8 mouse cellular contexts compared by ENCODE assay signal in the genomic region with DNA sequence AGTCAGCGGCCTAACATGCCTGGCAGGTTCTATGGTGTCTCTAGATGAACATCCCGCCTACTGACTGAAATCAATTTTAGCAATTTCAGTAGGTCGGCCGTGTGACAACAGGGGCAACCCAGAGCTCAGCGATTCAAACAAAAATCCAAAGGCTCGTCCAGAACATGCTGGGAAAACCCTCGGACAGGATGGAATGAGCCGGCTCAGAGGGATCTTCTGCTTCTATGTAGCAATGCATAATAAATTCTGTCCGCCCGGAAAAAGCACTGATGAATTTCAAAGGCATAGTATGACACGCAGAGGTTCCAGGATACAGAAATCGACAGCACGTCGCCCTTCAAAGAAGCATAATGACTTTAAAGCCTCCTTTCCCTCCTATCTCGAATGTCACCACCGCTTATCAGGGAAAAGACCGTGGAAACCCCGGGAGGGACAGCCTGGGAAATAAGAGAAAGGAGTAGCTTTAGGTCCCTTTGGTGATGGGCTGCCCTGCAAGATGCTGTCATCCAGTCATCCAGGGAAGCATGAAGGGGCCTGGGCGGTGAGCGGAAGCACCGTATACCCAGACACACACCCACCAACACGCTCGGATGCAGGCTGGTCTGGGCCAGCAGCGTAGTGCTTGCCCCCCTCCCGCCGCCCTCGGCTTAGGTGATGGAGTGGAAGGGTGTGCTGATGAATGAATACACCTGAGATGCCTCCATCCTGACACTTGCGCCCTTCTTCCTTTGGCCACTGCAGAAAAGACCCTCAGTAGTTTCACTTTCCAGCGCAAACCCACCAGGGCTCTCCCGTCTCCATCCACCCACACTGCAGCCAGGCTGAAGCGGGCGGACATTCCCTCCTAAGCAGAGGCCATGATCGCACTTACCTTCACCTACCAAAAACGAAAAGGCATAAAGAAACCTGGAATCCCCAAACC. TPM values are rescaled to one million over a fixed set of nuclear protein-coding genes. Genes with fewer than 3 reads are reported as not detected.
DNase-seq lines count a peak whose midpoint lies in the region; ATAC-seq and TF ChIP-seq lines count a peak whose summit lies in the region.

No protein-coding gene starts in this region.

- ATAC-seq in activated CD4-positive, CD25-positive, alpha-beta regulatory T cell, adult 4 months, result peak; percentile 28
- ATAC-seq in embryonic facial prominence, embryonic 11.5 days (replicated peaks; ENCODE audit: insufficient number of reproducible peaks, low FRiP score, low TSS enrichment, low read depth), result peak; percentile 41; the same call in 1 of the 2 replicates
- ATAC-seq in hematopoietic stem cell, adult 5-6 weeks (replicated peaks in 1 of 2; ENCODE audit: insufficient read depth in 1 of 2, low FRiP score in 2 of 2, low TSS enrichment in 1 of 2, low read depth in 1 of 2, poor library complexity in 2 of 2, severe bottlenecking in 2 of 2), result peak; percentile 38; a peak in 3 of 4 replicates
- ATAC-seq in limb, embryonic 12.5 days (ENCODE audit: insufficient number of reproducible peaks, insufficient read depth, low FRiP score, low TSS enrichment, low read depth), result peak; percentile 17; the same call in 1 of the 2 replicates
- ATAC-seq in midbrain, embryonic 14.5 days (ENCODE audit: low FRiP score, low TSS enrichment), result peak; percentile 41

- peak overlapping the region; percentile 91 for H3K4me2 ChIP-seq in embryonic facial prominence, embryonic 11.5 days (ENCODE audit: low read depth, low read length)
- peak overlapping the region; percentile 79 for H3K4me2 ChIP-seq in limb, embryonic 12.5 days
- peak overlapping the region; percentile 72 for H3K4me2 ChIP-seq in midbrain, embryonic 14.5 days (ENCODE audit: low read length)

- no peaks in the 10 kb centered on the region for H3K27me3 ChIP-seq in embryonic facial prominence, embryonic 11.5 days (ENCODE audit: control insufficient read depth, insufficient read depth, low read length)
- no peaks in the 10 kb centered on the region for H3K27me3 ChIP-seq in limb, embryonic 12.5 days
- no peaks in the 10 kb centered on the region for H3K27me3 ChIP-seq in midbrain, embryonic 14.5 days (ENCODE audit: control insufficient read depth, insufficient read depth, low read length)
- H3K27me3 ChIP-seq in splenic B cell, adult 2 months (ENCODE audit: control insufficient read depth, insufficient read depth, low read length, poor library complexity, severe bottlenecking), result no peaks in the 10 kb centered on the region

- TF ChIP-seq CTCF in gastrocnemius, adult 2 months (IDR thresholded peaks at IDR 0.05), result no peak

- peak overlapping the region; percentile 76 for H3K9ac ChIP-seq in embryonic facial prominence, embryonic 11.5 days (replicated peaks; ENCODE audit: low read length)
- H3K9ac ChIP-seq in limb, embryonic 12.5 days (replicated peaks), result peak overlapping the region; percentile 83
- peak overlapping the region; percentile 86 for H3K9ac ChIP-seq in midbrain, embryonic 14.5 days (replicated peaks; ENCODE audit: low read length)

- H3K36me3 ChIP-seq in embryonic facial prominence, embryonic 11.5 days (replicated peaks; ENCODE audit: control insufficient read depth, insufficient read depth, low read depth, low read length), result no peaks in the 10 kb centered on the region
- H3K36me3 ChIP-seq in limb, embryonic 12.5 days, result no peaks in the 10 kb centered on the region
- no peaks in the 10 kb centered on the region for H3K36me3 ChIP-seq in midbrain, embryonic 14.5 days (ENCODE audit: control insufficient read depth, insufficient read depth, low read length)
- H3K36me3 ChIP-seq in splenic B cell, adult 2 months (ENCODE audit: control insufficient read depth, insufficient read depth, low read length, poor library complexity, severe bottlenecking), result no peaks in the 10 kb centered on the region

- peak; percentile 48 for DNase-seq in gastrocnemius, adult 2 months
- no peak for DNase-seq in gastrocnemius, postnatal 36 days
- DNase-seq in embryonic facial prominence, embryonic 11.5 days (ENCODE audit: low spot score), result peak; percentile 33
- peak; percentile 72 for DNase-seq in midbrain, embryonic 14.5 days
- peak; percentile 58 for DNase-seq in splenic B cell, adult 2 months (ENCODE audit: low read depth, low spot score)

- WGBS in embryonic facial prominence, embryonic 11.5 days, result 1% methylated on average over 33 of the region's 34 CpGs
- WGBS in limb, embryonic 12.5 days, result 2% methylated on average over 34 of the region's 34 CpGs
- WGBS in midbrain, embryonic 14.5 days, result under 1% methylated on average over 33 of the region's 34 CpGs

- no peaks in the 10 kb centered on the region for H3K9me3 ChIP-seq in embryonic facial prominence, embryonic 11.5 days (replicated peaks; ENCODE audit: control insufficient read depth, low read length)
- H3K9me3 ChIP-seq in limb, embryonic 12.5 days, result 0 out of 2 replicates have a peak, but pooled peaks cover 2% of the 10 kb centered on the region
- H3K9me3 ChIP-seq in midbrain, embryonic 14.5 days (ENCODE audit: control insufficient read depth, low read length), result no peaks in the 10 kb centered on the region

- peak overlapping the region; percentile 80 for H3K4me3 ChIP-seq in gastrocnemius, adult 2 months
- peak overlapping the region; percentile 69 for H3K4me3 ChIP-seq in embryonic facial prominence, embryonic 11.5 days (ENCODE audit: low read depth, low read length)
- H3K4me3 ChIP-seq in limb, embryonic 12.5 days (replicated peaks), result peak overlapping the region; percentile 68
- peak overlapping the region; percentile 69 for H3K4me3 ChIP-seq in midbrain, embryonic 14.5 days (replicated peaks; ENCODE audit: low read depth, low read length)

- H3K4me1 ChIP-seq in embryonic facial prominence, embryonic 11.5 days (ENCODE audit: control insufficient read depth, insufficient read depth, low read length), result 0 out of 2 replicates have a peak, but pooled peaks cover 2% of the 10 kb centered on the region
- H3K4me1 ChIP-seq in limb, embryonic 12.5 days (replicated peaks), result peaks cover 11% of the 10 kb centered on the region
- H3K4me1 ChIP-seq in midbrain, embryonic 14.5 days (ENCODE audit: control insufficient read depth, insufficient read depth, low read length), result peaks cover 25% of the 10 kb centered on the region

- intact Hi-C loops in gastrocnemius, adult 2 months (cut with DNase I), result loop anchor here (5.0 to 10.0 kb wide), 3 partner anchors 35 to 118 kb away; no protein-coding TSS in a partner anchor
- intact Hi-C loops in gastrocnemius, postnatal 36 days (cut with DNase I), result no loop called here

- peak overlapping the region; percentile 95 for H3K27ac ChIP-seq in gastrocnemius, adult 2 months
- peak overlapping the region; percentile 80 for H3K27ac ChIP-seq in embryonic facial prominence, embryonic 11.5 days (replicated peaks; ENCODE audit: low read depth, low read length)
- peak overlapping the region; percentile 87 for H3K27ac ChIP-seq in limb, embryonic 12.5 days
- peak overlapping the region; percentile 92 for H3K27ac ChIP-seq in midbrain, embryonic 14.5 days (replicated peaks; ENCODE audit: low read depth, low read length)

RNA-seq across cellular contexts. Expression of gene Sorbs1, which starts 0.8 kb away (rescaled TPM):
- total RNA-seq in gastrocnemius, adult 2 months (2021), result 100 to 1,000 TPM; 158 to 227 TPM
- total RNA-seq in gastrocnemius, postnatal 36 days (2021), result 100 to 1,000 TPM; 131 to 189 TPM
- 10 to 100 TPM; 14.0 to 15.7 TPM for polyA plus RNA-seq in activated CD4-positive, CD25-positive, alpha-beta regulatory T cell, adult 4 months (2017; shearing (Covaris generic))
- polyA plus RNA-seq in embryonic facial prominence, embryonic 11.5 days (2014; fragmentation: Nextera tagmentation; extraction: Ambion mirVana), result 35.7 and 39.3 TPM in 2 replicates
- 11.6 and 12.4 TPM in 2 replicates for total RNA-seq in hematopoietic stem cell, adult 5-6 weeks (2017)
- polyA plus RNA-seq in limb, embryonic 12.5 days (2016; fragmentation: Nextera tagmentation; extraction: Ambion mirVana), result 37.3 and 39.0 TPM in 2 replicates
- 60.6 and 87.9 TPM in 2 replicates for polyA plus RNA-seq in midbrain, embryonic 14.5 days (2014; fragmentation: Nextera tagmentation; extraction: Ambion mirVana)

Comparison
In these comparisons a context has a peak if more than half of its experiments do, and no peak if none do; other contexts are left out.
1. DNase-seq: peak in gastrocnemius, adult 2 months (single experiment), embryonic facial prominence, embryonic 11.5 days (single experiment), midbrain, embryonic 14.5 days (single experiment) and splenic B cell, adult 2 months (single experiment); none in gastrocnemius, postnatal 36 days (0 of 2).
2. Peak in every context shown above with its lines, with median percentiles within 50 percentile points of each other: H3K27ac ChIP-seq, H3K4me3 ChIP-seq, ATAC-seq, H3K4me2 ChIP-seq and H3K9ac ChIP-seq.